Mouse (Mus musculus): ENCODE data around the gene Afap1.

GRCm38 (mm10) chr5:36040398-36041235 is 147.5 kb downstream of the Afap1 start:
- no peak for TF ChIP-seq CTCF (IDR thresholded peaks at IDR 0.05; ENCODE audit: low read depth, low read length)
- TF ChIP-seq GATA1 (IDR thresholded peaks at IDR 0.05; ENCODE audit: borderline replicate concordance, low read length): no peak
- no peak for TF ChIP-seq POLR2AphosphoS5 (IDR thresholded peaks at IDR 0.05; ENCODE audit: insufficient replicate concordance, low read depth, low read length)
- TF ChIP-seq TAL1 (conservative IDR thresholded peaks at IDR 0.05; ENCODE audit: low read depth, low read length): no peak
